Mouse (Mus musculus): ENCODE data around the gene Sdk1. TPM values are rescaled to one million over a fixed set of nuclear protein-coding genes. Genes with fewer than 3 reads are reported as not detected.

The Sdk1 gene
- polyA plus RNA-seq, 1 experiment from 2014 or later: not detected

GRCm38 (mm10) chr5:141380774-141381156 lies 139.5 kb downstream of the Sdk1 start:
- Histone ChIP-seq H3K27ac (no peak overlapping the region), H3K36me3 (ENCODE audit: inconsistent target) (no peaks in the 10 kb centered on the region), H3K79me2 (ENCODE audit: inconsistent target) (no peaks in the 10 kb centered on the region), H3K4me3 (ENCODE audit: inconsistent target) (no peak overlapping the region)
- WGBS (ENCODE audit: missing documents): 87% methylated on average over 3 of the region's 3 CpGs

- Histone ChIP-seq H3K4me3 (ENCODE audit: inconsistent target) (no peak overlapping the region), H3K27ac (no peak overlapping the region), H3K79me2 (ENCODE audit: inconsistent target) (no peaks in the 10 kb centered on the region), H3K36me3 (ENCODE audit: inconsistent target) (no peaks in the 10 kb centered on the region)
- 89% methylated on average over 7 of the region's 7 CpGs for WGBS (ENCODE audit: missing documents)
These were observed 140.3 kb downstream of the Sdk1 start for GRCm38 (mm10) chr5:141381581-141381980.

GRCm38 (mm10) chr5:141382246-141382835 lies 141.1 kb downstream of the Sdk1 start:
- 92% methylated on average over 5 of the region's 5 CpGs for WGBS (ENCODE audit: missing documents)
- Histone ChIP-seq H3K4me3 (ENCODE audit: inconsistent target) (no peak overlapping the region), H3K79me2 (ENCODE audit: inconsistent target) (no peaks in the 10 kb centered on the region), H3K27ac (no peak overlapping the region), H3K36me3 (ENCODE audit: inconsistent target) (no peaks in the 10 kb centered on the region)

- WGBS (ENCODE audit: missing documents): 66% methylated on average over 2 of the region's 2 CpGs
- Histone ChIP-seq H3K79me2 (ENCODE audit: inconsistent target) (no peaks in the 10 kb centered on the region), H3K27ac (no peak overlapping the region), H3K4me3 (ENCODE audit: inconsistent target) (no peak overlapping the region), H3K36me3 (ENCODE audit: inconsistent target) (no peaks in the 10 kb centered on the region)
These were observed 147.2 kb downstream of the Sdk1 start for GRCm38 (mm10) chr5:141388451-141388850.

- 88% methylated on average over 4 of the region's 4 CpGs for WGBS (ENCODE audit: missing documents)
- H3K79me2 ChIP-seq (ENCODE audit: inconsistent target): no peaks in the 10 kb centered on the region
- no peak overlapping the region for H3K27ac ChIP-seq
- H3K36me3 ChIP-seq (ENCODE audit: inconsistent target): no peaks in the 10 kb centered on the region
- H3K4me3 ChIP-seq (ENCODE audit: inconsistent target): no peak overlapping the region
These were observed 149.3 kb downstream of the Sdk1 start for GRCm38 (mm10) chr5:141390541-141390940.

- H3K36me3 ChIP-seq (ENCODE audit: inconsistent target): no peaks in the 10 kb centered on the region
- H3K4me3 ChIP-seq (ENCODE audit: inconsistent target): no peak overlapping the region
- 84% methylated on average over 5 of the region's 5 CpGs for WGBS (ENCODE audit: missing documents)
- H3K27ac ChIP-seq: no peak overlapping the region
- no peaks in the 10 kb centered on the region for H3K79me2 ChIP-seq (ENCODE audit: inconsistent target)
These were observed 149.9 kb downstream of the Sdk1 start for GRCm38 (mm10) chr5:141391153-141391552.

- no peaks in the 10 kb centered on the region for H3K79me2 ChIP-seq (ENCODE audit: inconsistent target)
- H3K27ac ChIP-seq: no peak overlapping the region
- H3K4me3 ChIP-seq (ENCODE audit: inconsistent target): no peak overlapping the region
- H3K36me3 ChIP-seq (ENCODE audit: inconsistent target): no peaks in the 10 kb centered on the region
- 75% methylated on average over 4 of the region's 4 CpGs for WGBS (ENCODE audit: missing documents)
These were observed 152.6 kb downstream of the Sdk1 start for GRCm38 (mm10) chr5:141393846-141394245.

- Histone ChIP-seq H3K79me2 (ENCODE audit: inconsistent target) (no peaks in the 10 kb centered on the region), H3K36me3 (ENCODE audit: inconsistent target) (no peaks in the 10 kb centered on the region), H3K27ac (no peak overlapping the region), H3K4me3 (ENCODE audit: inconsistent target) (no peak overlapping the region)
- 88% methylated on average over 8 of the region's 8 CpGs for whole genome bisulfite sequencing (ENCODE audit: missing documents)
These were observed 153.3 kb downstream of the Sdk1 start for GRCm38 (mm10) chr5:141394586-141394985.

GRCm38 (mm10) chr5:141403741-141404140 lies 162.5 kb downstream of the Sdk1 start:
- 90% methylated on average over 8 of the region's 8 CpGs for WGBS (ENCODE audit: missing documents)

GRCm38 (mm10) chr5:141404651-141405050 lies 163.4 kb downstream of the Sdk1 start:
- H3K4me3 ChIP-seq (ENCODE audit: inconsistent target): no peak overlapping the region
- H3K27ac ChIP-seq: no peak overlapping the region
- H3K36me3 ChIP-seq (ENCODE audit: inconsistent target): no peaks in the 10 kb centered on the region
- WGBS (ENCODE audit: missing documents): 49% methylated on average over 2 of the region's 2 CpGs
- H3K79me2 ChIP-seq (ENCODE audit: inconsistent target): no peaks in the 10 kb centered on the region

More at GRCm38 (mm10) chr5:141403741-141404140, 162.5 kb downstream of the Sdk1 start:
- H3K79me2 ChIP-seq (ENCODE audit: inconsistent target): no peaks in the 10 kb centered on the region
- no peak overlapping the region for H3K27ac ChIP-seq
- H3K36me3 ChIP-seq (ENCODE audit: inconsistent target): no peaks in the 10 kb centered on the region
- no peak overlapping the region for H3K4me3 ChIP-seq (ENCODE audit: inconsistent target)

- no peaks in the 10 kb centered on the region for H3K79me2 ChIP-seq (ENCODE audit: inconsistent target)
- H3K36me3 ChIP-seq (ENCODE audit: inconsistent target): no peaks in the 10 kb centered on the region
- H3K4me3 ChIP-seq (ENCODE audit: inconsistent target): no peak overlapping the region
- WGBS (ENCODE audit: missing documents): 69% methylated on average over 7 of the region's 7 CpGs
- no peak overlapping the region for H3K27ac ChIP-seq
These were observed 165.6 kb downstream of the Sdk1 start for GRCm38 (mm10) chr5:141406926-141407325.

GRCm38 (mm10) chr5:141413013-141413412 lies 171.7 kb downstream of the Sdk1 start:
- Histone ChIP-seq H3K79me2 (ENCODE audit: inconsistent target) (no peaks in the 10 kb centered on the region), H3K36me3 (ENCODE audit: inconsistent target) (no peaks in the 10 kb centered on the region), H3K4me3 (ENCODE audit: inconsistent target) (no peak overlapping the region), H3K27ac (no peak overlapping the region)
- 83% methylated on average over 11 of the region's 11 CpGs for WGBS (ENCODE audit: missing documents)

GRCm38 (mm10) chr5:141415644-141416243 lies 174.5 kb downstream of the Sdk1 start:
- Histone ChIP-seq H3K79me2 (ENCODE audit: inconsistent target) (no peaks in the 10 kb centered on the region), H3K4me3 (ENCODE audit: inconsistent target) (no peak overlapping the region), H3K27ac (no peak overlapping the region), H3K36me3 (ENCODE audit: inconsistent target) (no peaks in the 10 kb centered on the region)
- 85% methylated on average over 10 of the region's 10 CpGs for WGBS (ENCODE audit: missing documents)

GRCm38 (mm10) chr5:141428132-141428531 lies 186.8 kb downstream of the Sdk1 start:
- Histone ChIP-seq H3K27ac (no peak overlapping the region), H3K4me3 (ENCODE audit: inconsistent target) (no peak overlapping the region), H3K79me2 (ENCODE audit: inconsistent target) (no peaks in the 10 kb centered on the region), H3K36me3 (ENCODE audit: inconsistent target) (no peaks in the 10 kb centered on the region)
- WGBS (ENCODE audit: missing documents): 73% methylated on average over 3 of the region's 3 CpGs

GRCm38 (mm10) chr5:141433286-141433685 lies 192.0 kb downstream of the Sdk1 start:
- Histone ChIP-seq H3K27ac (no peak overlapping the region), H3K79me2 (ENCODE audit: inconsistent target) (no peaks in the 10 kb centered on the region), H3K36me3 (ENCODE audit: inconsistent target) (no peaks in the 10 kb centered on the region), H3K4me3 (ENCODE audit: inconsistent target) (no peak overlapping the region)
- WGBS (ENCODE audit: missing documents): 95% methylated on average over 2 of the region's 2 CpGs

GRCm38 (mm10) chr5:141447247-141447646 lies 206.0 kb downstream of the Sdk1 start:
- no peaks in the 10 kb centered on the region for H3K79me2 ChIP-seq (ENCODE audit: inconsistent target)
- no peak overlapping the region for H3K4me3 ChIP-seq (ENCODE audit: inconsistent target)
- no peak overlapping the region for H3K27ac ChIP-seq
- no peaks in the 10 kb centered on the region for H3K36me3 ChIP-seq (ENCODE audit: inconsistent target)
- 68% methylated on average over 1 of the region's 1 CpGs for WGBS (ENCODE audit: missing documents)
